10 mouse cellular contexts compared by ENCODE assay signal in the genomic region with DNA sequence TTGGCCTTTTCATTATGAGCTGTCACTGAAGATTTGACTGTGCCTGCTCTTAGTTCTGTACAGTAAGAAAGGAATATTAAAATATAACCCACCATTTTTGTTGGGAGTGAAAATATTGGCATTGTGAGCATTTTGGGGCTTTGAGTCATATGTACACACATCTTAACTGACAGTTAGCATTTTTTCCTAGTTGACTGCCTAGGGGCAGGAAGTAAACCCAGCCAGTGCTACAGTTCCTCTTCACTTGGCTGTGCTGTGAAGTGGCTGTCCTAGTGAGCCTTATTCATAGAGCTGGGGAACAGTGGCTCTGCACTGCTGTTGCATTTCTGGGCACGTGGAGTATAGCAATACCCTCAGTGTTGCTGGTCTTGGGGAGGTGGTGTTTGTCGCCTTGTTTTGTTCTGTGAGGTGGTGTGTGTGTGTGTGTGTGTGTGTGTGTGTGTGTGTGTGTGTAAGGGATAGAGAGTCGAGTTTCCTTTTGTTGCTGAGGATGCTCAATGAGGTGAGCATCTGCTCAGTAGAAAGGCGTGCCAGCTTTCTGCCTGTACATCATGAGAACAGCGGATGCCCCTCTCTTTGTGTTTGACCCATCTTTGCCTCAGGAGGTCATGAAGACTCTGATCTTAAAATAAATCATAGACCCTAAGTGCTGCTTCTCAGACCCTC. TPM values are rescaled to one million over a fixed set of nuclear protein-coding genes. Genes with fewer than 3 reads are reported as not detected.
DNase-seq lines count a peak whose midpoint lies in the region; ATAC-seq and TF ChIP-seq lines count a peak whose summit lies in the region.
"Had no signal": no experiment of that assay in that cellular context is flagged by ENCODE, and none has a peak within 500 bp of the region (broad histone marks: within the 10 kb centered on the region; RNA-seq: fewer than 3 reads in every experiment).

No protein-coding gene starts in this region.

- 43% methylated on average over 5 of the region's 5 CpGs for WGBS in midbrain, embryonic 14.5 days
- WGBS in midbrain, embryonic 10.5 days, result 53% methylated on average over 5 of the region's 5 CpGs

- intact Hi-C loops in left cerebral cortex, postnatal 10 days (cut with DNase I), result loop anchor here (5.0 kb wide), 1 partner anchor 33 kb away; no protein-coding TSS in a partner anchor

- 0 out of 2 replicates have a peak, but pooled peaks have one; percentile 16 for ATAC-seq in midbrain, embryonic 14.5 days (ENCODE audit: low FRiP score, low TSS enrichment)

- no peaks in the 10 kb centered on the region for H3K9me3 ChIP-seq in midbrain, embryonic 14.5 days (ENCODE audit: control insufficient read depth, low read length)
- H3K9me3 ChIP-seq in midbrain, embryonic 10.5 days (replicated peaks), result no peaks in the 10 kb centered on the region
- H3K9me3 ChIP-seq: liver, embryonic 15.5 days had no signal

- H3K9ac ChIP-seq in midbrain, embryonic 14.5 days (replicated peaks; ENCODE audit: low read length), result no peak overlapping the region
- H3K9ac ChIP-seq: liver, embryonic 15.5 days had no signal

- no peak overlapping the region for H3K4me2 ChIP-seq in midbrain, embryonic 14.5 days (ENCODE audit: low read length)
- H3K4me2 ChIP-seq: liver, embryonic 15.5 days had no signal

- H3K4me1 ChIP-seq in midbrain, embryonic 14.5 days (ENCODE audit: control insufficient read depth, insufficient read depth, low read length), result peaks cover 91% of the 10 kb centered on the region
- peaks cover 97% of the 10 kb centered on the region for H3K4me1 ChIP-seq in midbrain, embryonic 10.5 days

- no peak for TF ChIP-seq CTCF in brain, embryonic 14.5 days (IDR thresholded peaks at IDR 0.05; ENCODE audit: borderline replicate concordance, extremely low read depth, insufficient read depth, insufficient read length)

- no peak overlapping the region for H3K4me3 ChIP-seq in midbrain, embryonic 14.5 days (replicated peaks; ENCODE audit: low read depth, low read length)
- no peak overlapping the region for H3K4me3 ChIP-seq in midbrain, embryonic 10.5 days
- H3K4me3 ChIP-seq: liver, embryonic 15.5 days had no signal

- 0 out of 2 replicates have a peak, but pooled peaks cover under 1% of the 10 kb centered on the region for H3K36me3 ChIP-seq in midbrain, embryonic 14.5 days (ENCODE audit: control insufficient read depth, insufficient read depth, low read length)
- 0 out of 2 replicates have a peak, but pooled peaks cover 3% of the 10 kb centered on the region for H3K36me3 ChIP-seq in midbrain, embryonic 10.5 days
- H3K36me3 ChIP-seq in splenic B cell, adult 2 months (ENCODE audit: control insufficient read depth, insufficient read depth, low read length, poor library complexity, severe bottlenecking), result no peaks in the 10 kb centered on the region
- H3K36me3 ChIP-seq: liver, embryonic 15.5 days had no signal

- DNase-seq in midbrain, embryonic 14.5 days, result no peak
- DNase-seq in midbrain, embryonic 10.5 days (ENCODE audit: low spot score), result no peak
- DNase-seq in brain, embryonic 14.5 days (ENCODE audit: low read depth), result peak; percentile 60
- DNase-seq in induced T-regulatory cell, adult 2 months (ENCODE audit: low read depth), result peak; percentile 59
- DNase-seq in splenic B cell, adult 2 months (ENCODE audit: low read depth, low spot score), result peak; percentile 62
- DNase-seq in kidney, adult 11 months, result no peak
- no peak for DNase-seq in left cerebral cortex, postnatal 10 days (ENCODE audit: extremely low spot score in 1 of 2, low spot score in 2 of 2)
- DNase-seq: embryo, embryonic 11 days; gastrocnemius, postnatal 36 days had no signal

- peak overlapping the region; percentile 27 for H3K27ac ChIP-seq in midbrain, embryonic 14.5 days (replicated peaks; ENCODE audit: low read depth, low read length)
- no peak overlapping the region; the same call in 1 of the 2 replicates for H3K27ac ChIP-seq in midbrain, embryonic 10.5 days (replicated peaks)
- H3K27ac ChIP-seq: liver, embryonic 15.5 days had no signal

- H3K27me3 ChIP-seq in midbrain, embryonic 14.5 days (ENCODE audit: control insufficient read depth, insufficient read depth, low read length), result no peaks in the 10 kb centered on the region
- H3K27me3 ChIP-seq in midbrain, embryonic 10.5 days (ENCODE audit: low read depth, poor library complexity, severe bottlenecking), result no peaks in the 10 kb centered on the region
- H3K27me3 ChIP-seq in splenic B cell, adult 2 months (ENCODE audit: control insufficient read depth, insufficient read depth, low read length, poor library complexity, severe bottlenecking), result no peaks in the 10 kb centered on the region
- H3K27me3 ChIP-seq: liver, embryonic 15.5 days had no signal

- TF ChIP-seq POLR2A in brain, embryonic 14.5 days (IDR thresholded peaks at IDR 0.05; ENCODE audit: borderline replicate concordance, extremely low read depth, insufficient read depth, insufficient read length, poor library complexity, severe bottlenecking), result no peak

RNA-seq across cellular contexts. Expression of gene Map4k4, which starts 43.7 kb away (rescaled TPM):
- 48.9 and 56.7 TPM in 2 replicates for polyA plus RNA-seq in midbrain, embryonic 14.5 days (2014; fragmentation: Nextera tagmentation; extraction: Ambion mirVana)
- 25.1 and 37.8 TPM in 2 replicates for polyA plus RNA-seq in midbrain, embryonic 10.5 days (2016; fragmentation: Nextera tagmentation; extraction: Ambion mirVana)
- 358 and 424 TPM in 2 replicates for polyA plus RNA-seq in brain, embryonic 14.5 days (2012; rRNA removed)
- 100 to 1,000 TPM; 181 to 198 TPM for total RNA-seq in left cerebral cortex, postnatal 10 days (2021)

Comparison
In these comparisons a context has a peak if more than half of its experiments do, and no peak if none do; other contexts are left out.
1. DNase-seq: peak in brain, embryonic 14.5 days (single experiment), induced T-regulatory cell, adult 2 months (single experiment) and splenic B cell, adult 2 months (single experiment); none in midbrain, embryonic 14.5 days (single experiment), midbrain, embryonic 10.5 days (single experiment), kidney, adult 11 months (single experiment) and left cerebral cortex, postnatal 10 days (0 of 2).